Mouse (Mus musculus) liver, embryonic 14.5 days (tissue): ENCODE data around the gene Leng8. TPM values are rescaled to one million over a fixed set of nuclear protein-coding genes. Genes with fewer than 3 reads are reported as not detected.

Source experiments
- ATAC-seq: fragments of 200-750 bp; cut with Nextera tagmentation; 2 replicates; pipeline ENCODE4 v1.8.0; 2017; ENCODE audit warnings: moderate number of reproducible peaks, mild to moderate bottlenecking, moderate library complexity; ENCODE audit not compliant: insufficient read depth
- DNase-seq, 3 experiments: peaks; one replicate each; pipeline ENCODE4 v3.0.0-alpha.2; 2012 to 2013; ENCODE audit warnings: low read depth in 3 of 3, low spot score in 3 of 3
- H3K27ac ChIP-seq: fragments of 300-500 bp; sonication (generic); 2 replicates; pipeline ENCODE4 v1.5.1; 2014; ENCODE audit warnings: moderate library complexity, mild to moderate bottlenecking, control low read depth, inconsistent platforms
- H3K27me3 ChIP-seq: fragments of 300-500 bp; sonication (generic); 2 replicates; pipeline ENCODE4 v1.6.1; 2014; ENCODE audit warnings: mild to moderate bottlenecking, low read length, moderate library complexity; ENCODE audit not compliant: control insufficient read depth, insufficient read depth
- H3K36me3 ChIP-seq: fragments of 300-500 bp; sonication (generic); replicated peaks from 2 replicates; pipeline ENCODE4 v1.6.1; 2014; ENCODE audit warnings: low read depth; ENCODE audit not compliant: control insufficient read depth, insufficient read depth
- H3K4me1 ChIP-seq, 2 experiments: fragments of 200-500 bp in 1 of 2; fragments of 300-500 bp in 1 of 2; sonication (generic) in 1 of 2; replicated peaks; 2 replicates each; pipeline ENCODE4 v1.6.1; 2012 to 2014; ENCODE audit warnings: antibody characterized with exemption in 1 of 2, inconsistent platforms in 1 of 2, low read length in 1 of 2; ENCODE audit not compliant: control insufficient read depth in 2 of 2, insufficient read depth in 2 of 2
- H3K4me2 ChIP-seq: fragments of 300-500 bp; sonication (generic); 2 replicates; pipeline ENCODE4 v1.6.1; 2014; ENCODE audit warnings: low read depth, mild to moderate bottlenecking, control low read depth, moderate library complexity
- H3K4me3 ChIP-seq, 2 experiments: fragments of 200-500 bp in 1 of 2; fragments of 300-500 bp in 1 of 2; sonication (generic) in 1 of 2; 2 replicates each; pipeline ENCODE4 v1.5.1; 2012 to 2014; ENCODE audit warnings: low read depth in 2 of 2, low read length in 2 of 2, mild to moderate bottlenecking in 2 of 2, control low read depth in 1 of 2, inconsistent platforms in 1 of 2, moderate library complexity in 1 of 2; ENCODE audit not compliant: insufficient read depth in 1 of 2
- H3K9ac ChIP-seq: fragments of 300-500 bp; sonication (generic); replicated peaks from 2 replicates; pipeline ENCODE4 v1.6.1; 2014; ENCODE audit warnings: mild to moderate bottlenecking, control low read depth, moderate library complexity
- H3K9me3 ChIP-seq: fragments of 300-500 bp; sonication (generic); 2 replicates; pipeline ENCODE4 v1.6.1; 2016; ENCODE audit warnings: low read length, mixed read lengths; ENCODE audit not compliant: control insufficient read depth
- CTCF ChIP-seq: IDR thresholded peaks from 2 replicates; pipeline ENCODE4 v1.5.1; 2016; ENCODE audit warnings: antibody characterized with exemption, low read depth, control low read depth
- EP300 ChIP-seq: IDR thresholded peaks from 2 replicates; pipeline ENCODE4 v1.6.1; 2016; ENCODE audit warnings: antibody characterized with exemption, low read depth
- WGBS: fragments of 180-500 bp; shearing (Covaris S2); extraction: QIAGEN DNeasy Blood & Tissue Kit; methylation state at CpG from one replicate; pipeline ENCODE4 v1.1.7; 2014; ENCODE audit not compliant: insufficient replicate concordance; 5-methylcytosine and 5-hydroxymethylcytosine counted together
- polyA plus RNA-seq, 2 experiments: library from polyadenylated mRNA; depleted of rRNA in 1 of 2; stranded (reverse) in 1 of 2; unstranded in 1 of 2; fragments of >200 nt; fragmentation: Nextera tagmentation in 1 of 2; extraction: Ambion mirVana in 1 of 2; gene quantifications; 2 replicates each; pipeline versions ENCODE4 v1.2.1 to v1.2.3; 2012 to 2014

The Leng8 gene
- polyA plus RNA-seq, 2 experiments: 12.5 to 52.6 TPM

- H3K9me3 ChIP-seq: no peaks in the 10 kb centered on the region
- DNase-seq (no peak), ATAC-seq (no peak)
- H3K27ac ChIP-seq: no peak overlapping the region
- 88% methylated on average over 2 of the region's 2 CpGs for WGBS
- H3K9ac ChIP-seq: peak overlapping the region; percentile 97; the same call in 1 of the 2 replicates
- no peak for TF ChIP-seq EP300
- no peak for TF ChIP-seq CTCF
- H3K4me2 ChIP-seq: peak overlapping the region; percentile 95
- peak overlapping the region; percentile 78 to 85; a peak in 3 of 4 replicates for H3K4me3 ChIP-seq
- H3K4me1 ChIP-seq: peaks cover 6 to 8% of the 10 kb centered on the region in 2 experiments; a peak in 3 of 4 replicates
- H3K27me3 ChIP-seq: no peaks in the 10 kb centered on the region
- H3K36me3 ChIP-seq: peaks cover 50% of the 10 kb centered on the region
These were observed 1.3 kb downstream of the Leng8 start for GRCm38 (mm10) chr7:4138181-4138580.

DNA sequence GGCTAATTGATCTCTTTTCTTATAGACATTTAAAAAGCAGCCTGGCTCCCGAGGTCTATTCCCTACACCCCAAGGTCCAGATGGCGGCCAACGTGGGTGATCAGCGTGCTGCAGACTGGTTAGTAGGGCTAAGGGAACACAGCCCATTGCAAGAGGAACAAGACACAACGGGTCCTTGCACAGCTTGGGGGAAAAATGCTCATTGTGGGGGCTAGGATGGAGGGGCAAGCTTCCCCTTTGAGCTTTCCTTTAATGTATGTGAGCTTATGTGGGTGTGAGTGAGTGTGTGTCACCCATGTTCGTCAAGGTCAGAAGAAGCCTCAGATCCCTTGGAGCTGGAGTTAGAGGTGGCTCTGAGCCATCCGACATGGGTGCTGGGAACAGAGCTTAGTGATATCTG is 1.8 kb downstream of the Leng8 start:
- no peak for TF ChIP-seq CTCF
- TF ChIP-seq EP300: no peak
- no peaks in the 10 kb centered on the region for H3K27me3 ChIP-seq
- H3K4me1 ChIP-seq: peaks cover 6 to 8% of the 10 kb centered on the region in 2 experiments; a peak in 3 of 4 replicates
- ATAC-seq (no peak), DNase-seq (no peak)
- no peak overlapping the region for H3K27ac ChIP-seq
- H3K4me3 ChIP-seq: no peak overlapping the region
- no peaks in the 10 kb centered on the region for H3K9me3 ChIP-seq
- no peak overlapping the region; the same call in 1 of the 2 replicates for H3K4me2 ChIP-seq
- WGBS: 85% methylated on average over 7 of the region's 7 CpGs
- H3K9ac ChIP-seq: no peak overlapping the region
- H3K36me3 ChIP-seq: peaks cover 55% of the 10 kb centered on the region

- Histone ChIP-seq H3K27me3 (no peaks in the 10 kb centered on the region), H3K4me1 (peaks cover 6 to 8% of the 10 kb centered on the region in 2 experiments; a peak in 3 of 4 replicates), H3K4me2 (no peak overlapping the region), H3K9me3 (no peaks in the 10 kb centered on the region), H3K9ac (no peak overlapping the region), H3K36me3 (peaks cover 63% of the 10 kb centered on the region), H3K4me3 (no peak overlapping the region), H3K27ac (no peak overlapping the region)
- whole genome bisulfite sequencing: 84% methylated on average over 5 of the region's 5 CpGs
- DNase-seq (no peak), ATAC-seq (no peak)
- TF ChIP-seq EP300: no peak
- TF ChIP-seq CTCF: no peak
These were observed 2.6 kb downstream of the Leng8 start for GRCm38 (mm10) chr7:4139391-4139790.

DNA sequence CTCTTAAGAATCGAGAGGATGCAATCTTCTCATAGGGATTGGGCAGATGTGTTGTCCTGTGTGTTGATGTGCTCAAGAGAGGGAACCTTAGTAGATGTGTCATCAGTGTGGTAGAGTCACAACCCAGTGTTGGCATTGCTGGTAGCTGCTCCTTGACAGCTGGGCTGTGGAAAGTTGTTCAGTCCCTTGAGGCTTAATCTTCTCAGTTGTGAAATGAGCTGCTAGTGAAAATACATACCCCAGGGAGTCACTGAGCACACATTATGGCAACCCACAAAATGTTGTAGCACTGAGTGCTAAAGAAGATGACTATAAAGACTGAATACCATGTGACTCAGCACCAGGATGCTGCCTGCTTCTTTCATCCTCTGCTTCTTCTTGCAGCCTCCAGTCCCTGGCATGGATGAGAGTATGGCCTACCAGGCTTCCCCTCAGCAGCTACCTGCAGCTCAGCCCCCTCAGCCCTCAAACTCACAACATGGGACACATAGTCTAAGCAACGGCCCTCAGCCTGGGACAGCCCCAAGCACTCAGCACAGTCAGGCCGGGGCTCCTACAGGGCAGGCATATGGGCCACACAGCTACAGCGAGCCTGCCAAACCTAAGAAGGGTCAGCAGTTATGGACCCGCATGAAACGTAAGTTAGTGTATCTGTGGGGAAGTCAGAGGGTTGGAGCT is 4.9 kb downstream of the Leng8 start:
- TF ChIP-seq CTCF (no peak), EP300 (no peak)
- no peak overlapping the region for H3K27ac ChIP-seq
- no peak overlapping the region for H3K4me3 ChIP-seq
- no peak overlapping the region for H3K9ac ChIP-seq
- peaks cover 6 to 8% of the 10 kb centered on the region in 2 experiments; a peak in 3 of 4 replicates for H3K4me1 ChIP-seq
- no peak for DNase-seq
- ATAC-seq: no peak
- H3K36me3 ChIP-seq: peaks cover 86% of the 10 kb centered on the region
- H3K4me2 ChIP-seq: no peak overlapping the region
- H3K9me3 ChIP-seq: no peaks in the 10 kb centered on the region
- 85% methylated on average over 6 of the region's 6 CpGs for WGBS
- H3K27me3 ChIP-seq: no peaks in the 10 kb centered on the region

DNA sequence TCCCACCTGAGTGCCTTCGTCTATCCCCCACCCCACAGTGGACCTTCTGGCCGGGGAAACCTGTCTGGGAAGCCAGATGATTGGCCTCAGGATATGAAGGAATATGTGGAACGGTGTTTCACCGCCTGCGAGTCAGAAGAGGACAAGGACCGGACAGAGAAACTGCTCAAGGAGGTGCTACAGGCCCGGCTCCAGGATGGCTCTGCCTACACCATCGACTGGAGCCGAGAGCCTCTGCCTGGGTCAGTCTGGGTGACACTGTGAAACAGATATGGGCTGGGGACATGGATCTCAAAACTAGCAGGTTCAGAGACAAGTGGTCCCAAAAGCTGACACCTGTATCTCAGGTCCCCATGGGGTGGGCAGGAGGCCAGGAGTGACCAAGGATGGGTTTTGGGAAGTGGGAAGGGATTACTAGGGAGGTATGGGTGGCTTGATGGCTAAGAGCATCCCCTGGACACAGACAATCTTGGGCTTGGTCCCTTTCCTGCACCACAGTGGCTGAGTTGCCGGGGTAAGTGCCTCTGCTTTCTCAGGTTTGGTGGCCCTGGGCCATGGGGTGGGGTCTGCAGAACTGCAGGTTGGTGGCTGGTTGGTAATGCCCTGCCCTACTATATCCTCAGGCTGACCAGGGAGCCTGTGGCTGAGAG is 6.1 kb downstream of the Leng8 start:
- TF ChIP-seq CTCF (no peak), EP300 (no peak)
- WGBS: 91% methylated on average over 10 of the region's 10 CpGs
- H3K4me2 ChIP-seq: no peak overlapping the region
- DNase-seq: no peak
- H3K9ac ChIP-seq: no peak overlapping the region
- no peak overlapping the region for H3K27ac ChIP-seq
- H3K36me3 ChIP-seq: peaks cover 96% of the 10 kb centered on the region
- no peak for ATAC-seq
- peaks cover 3 to 4% of the 10 kb centered on the region in 2 experiments for H3K4me1 ChIP-seq
- H3K4me3 ChIP-seq: no peak overlapping the region
- no peaks in the 10 kb centered on the region for H3K9me3 ChIP-seq
- no peaks in the 10 kb centered on the region for H3K27me3 ChIP-seq
